Mouse (Mus musculus): ENCODE data around the gene Fcrla.

- TF ChIP-seq POLR2A (IDR thresholded peaks at IDR 0.05; ENCODE audit: low read depth, low read length) (no peak), CTCF (conservative IDR thresholded peaks at IDR 0.05; ENCODE audit: insufficient read depth, insufficient read length, low read depth, low read length) (no peak)
Measured at GRCm38 (mm10) chr1:170896651-170897281, 30.6 kb downstream of the Fcrla start.
